In genomic region chr19:45031780-45032179, GRCm38 (mm10) we compare ENCODE assay signal across 9 mouse cellular contexts. TPM values are rescaled to one million over a fixed set of nuclear protein-coding genes. Genes with fewer than 3 reads are reported as not detected.
A peak's percentile ranks its signal among the peaks of the same experiment; 100 is the strongest.
DNase-seq lines count a peak whose midpoint lies in the region; ATAC-seq lines count a peak whose summit lies in the region.
"Had no signal": no experiment of that assay in that cellular context is flagged by ENCODE, and none has a peak within 500 bp of the region (broad histone marks: within the 10 kb centered on the region; RNA-seq: fewer than 3 reads in every experiment).

No protein-coding gene starts in this region.

- no peak overlapping the region for H3K4me3 ChIP-seq in limb, embryonic 11.5 days (ENCODE audit: low read depth, low read length)
- no peak overlapping the region for H3K4me3 ChIP-seq in midbrain, embryonic 13.5 days (replicated peaks)
- no peak overlapping the region for H3K4me3 ChIP-seq in stomach, embryonic 15.5 days (replicated peaks)
- H3K4me3 ChIP-seq: embryonic facial prominence, embryonic 12.5 days had no signal

- WGBS in limb, embryonic 11.5 days = 20% methylated on average over 4 of the region's 4 CpGs
- 18% methylated on average over 4 of the region's 4 CpGs for WGBS in midbrain, embryonic 13.5 days
- WGBS in stomach, embryonic 15.5 days = 15% methylated on average over 4 of the region's 4 CpGs

- peak; percentile 84 for DNase-seq in urinary bladder, postnatal 14 days (ENCODE audit: low spot score)
- no peak for DNase-seq in urinary bladder, adult 2 months (ENCODE audit: low spot score)
- DNase-seq in cerebellum, postnatal 14 days = peak; percentile 90 to 92
- DNase-seq in frontal cortex, postnatal 25 days (ENCODE audit: low spot score in 2 of 2) = peak; percentile 63 to 64
- DNase-seq in induced T-regulatory cell, adult 2 months (ENCODE audit: low read depth) = peak; percentile 85
- peak; percentile 88 for DNase-seq in limb, embryonic 11.5 days (ENCODE audit: low spot score)

- no peaks in the 10 kb centered on the region for H3K27me3 ChIP-seq in limb, embryonic 11.5 days (ENCODE audit: control insufficient read depth, insufficient read depth, low read length)
- H3K27me3 ChIP-seq in midbrain, embryonic 13.5 days = no peaks in the 10 kb centered on the region
- H3K27me3 ChIP-seq in stomach, embryonic 15.5 days (replicated peaks) = no peaks in the 10 kb centered on the region

- H3K4me1 ChIP-seq in limb, embryonic 11.5 days (ENCODE audit: control insufficient read depth, insufficient read depth, low read length) = 0 out of 2 replicates have a peak, but pooled peaks cover 3% of the 10 kb centered on the region
- H3K4me1 ChIP-seq in midbrain, embryonic 13.5 days (replicated peaks) = peaks cover 18% of the 10 kb centered on the region; the same call in 1 of the 2 replicates
- peaks cover 32% of the 10 kb centered on the region for H3K4me1 ChIP-seq in stomach, embryonic 15.5 days

- no peak overlapping the region for H3K4me2 ChIP-seq in limb, embryonic 11.5 days (ENCODE audit: low read depth, severe bottlenecking)
- no peak overlapping the region for H3K4me2 ChIP-seq in midbrain, embryonic 13.5 days (replicated peaks)
- no peak overlapping the region for H3K4me2 ChIP-seq in stomach, embryonic 15.5 days
- H3K4me2 ChIP-seq: embryonic facial prominence, embryonic 12.5 days had no signal

- no peak overlapping the region for H3K9ac ChIP-seq in limb, embryonic 11.5 days (ENCODE audit: low read length)
- no peak overlapping the region for H3K9ac ChIP-seq in midbrain, embryonic 13.5 days (replicated peaks)
- H3K9ac ChIP-seq in stomach, embryonic 15.5 days = no peak overlapping the region
- H3K9ac ChIP-seq: embryonic facial prominence, embryonic 12.5 days had no signal

- no peaks in the 10 kb centered on the region for H3K9me3 ChIP-seq in limb, embryonic 11.5 days (ENCODE audit: control insufficient read depth, low read length)
- no peaks in the 10 kb centered on the region for H3K9me3 ChIP-seq in midbrain, embryonic 13.5 days
- H3K9me3 ChIP-seq in stomach, embryonic 15.5 days = no peaks in the 10 kb centered on the region
- H3K9me3 ChIP-seq: embryonic facial prominence, embryonic 12.5 days had no signal

- H3K36me3 ChIP-seq in limb, embryonic 11.5 days (ENCODE audit: control insufficient read depth, insufficient read depth, low read length) = no peaks in the 10 kb centered on the region
- peaks cover 22% of the 10 kb centered on the region for H3K36me3 ChIP-seq in midbrain, embryonic 13.5 days
- H3K36me3 ChIP-seq in stomach, embryonic 15.5 days = 0 out of 2 replicates have a peak, but pooled peaks cover 3% of the 10 kb centered on the region

- no peak overlapping the region for H3K27ac ChIP-seq in limb, embryonic 11.5 days (replicated peaks; ENCODE audit: low read depth, low read length)
- no peak overlapping the region for H3K27ac ChIP-seq in midbrain, embryonic 13.5 days
- H3K27ac ChIP-seq in stomach, embryonic 15.5 days = no peak overlapping the region
- H3K27ac ChIP-seq: embryonic facial prominence, embryonic 12.5 days had no signal

- no peak for ATAC-seq in limb, embryonic 11.5 days (ENCODE audit: insufficient number of reproducible peaks, low FRiP score, low TSS enrichment, low read depth)
- ATAC-seq in midbrain, embryonic 13.5 days = peak; percentile 22; the same call in 1 of the 2 replicates
- peak; percentile 76 for ATAC-seq in stomach, embryonic 15.5 days (ENCODE audit: insufficient read depth, low FRiP score, low read depth)

RNA-seq across cellular contexts. Expression of gene Pdzd7, which starts 13.7 kb away (rescaled TPM):
- polyA plus RNA-seq in urinary bladder, adult 2 months (2012; rRNA removed) = 0.99 and 1.1 TPM in 2 replicates
- polyA plus RNA-seq in limb, embryonic 11.5 days (2014; fragmentation: Nextera tagmentation; extraction: Ambion mirVana) = 0.14 and 0.21 TPM in 2 replicates
- 1.3 and 1.8 TPM in 2 replicates for polyA plus RNA-seq in midbrain, embryonic 13.5 days (2015; fragmentation: Nextera tagmentation; extraction: Ambion mirVana)
- polyA plus RNA-seq in stomach, embryonic 15.5 days (2015; fragmentation: Nextera tagmentation; extraction: Ambion mirVana) = 0.27 and 0.33 TPM in 2 replicates

RNA-seq across cellular contexts. Expression of gene Sfxn3, which starts 15.5 kb away (rescaled TPM):
- 46.3 and 51.2 TPM in 2 replicates for polyA plus RNA-seq in urinary bladder, adult 2 months (2012; rRNA removed)
- 11.9 and 12.4 TPM in 2 replicates for polyA plus RNA-seq in limb, embryonic 11.5 days (2014; fragmentation: Nextera tagmentation; extraction: Ambion mirVana)
- 58.1 and 61.2 TPM in 2 replicates for polyA plus RNA-seq in midbrain, embryonic 13.5 days (2015; fragmentation: Nextera tagmentation; extraction: Ambion mirVana)
- polyA plus RNA-seq in stomach, embryonic 15.5 days (2015; fragmentation: Nextera tagmentation; extraction: Ambion mirVana) = 24.3 and 24.5 TPM in 2 replicates

RNA-seq across cellular contexts. Expression of gene Lzts2, which starts 17.6 kb away (rescaled TPM):
- polyA plus RNA-seq in urinary bladder, adult 2 months (2012; rRNA removed) = 54.3 and 71.9 TPM in 2 replicates
- 64.4 and 71.7 TPM in 2 replicates for polyA plus RNA-seq in limb, embryonic 11.5 days (2014; fragmentation: Nextera tagmentation; extraction: Ambion mirVana)
- 24.6 and 30.9 TPM in 2 replicates for polyA plus RNA-seq in midbrain, embryonic 13.5 days (2015; fragmentation: Nextera tagmentation; extraction: Ambion mirVana)
- polyA plus RNA-seq in stomach, embryonic 15.5 days (2015; fragmentation: Nextera tagmentation; extraction: Ambion mirVana) = 65.5 and 69.9 TPM in 2 replicates

RNA-seq across cellular contexts. Expression of gene Mrpl43, which starts 25.5 kb away (rescaled TPM):
- polyA plus RNA-seq in urinary bladder, adult 2 months (2012; rRNA removed) = 54.6 and 64.0 TPM in 2 replicates
- polyA plus RNA-seq in limb, embryonic 11.5 days (2014; fragmentation: Nextera tagmentation; extraction: Ambion mirVana) = 69.3 and 73.6 TPM in 2 replicates
- polyA plus RNA-seq in midbrain, embryonic 13.5 days (2015; fragmentation: Nextera tagmentation; extraction: Ambion mirVana) = 91.3 and 91.5 TPM in 2 replicates
- 70.4 and 71.2 TPM in 2 replicates for polyA plus RNA-seq in stomach, embryonic 15.5 days (2015; fragmentation: Nextera tagmentation; extraction: Ambion mirVana)

RNA-seq across cellular contexts. Expression of gene Twnk, which starts 26.3 kb away (rescaled TPM):
- 11.1 and 13.9 TPM in 2 replicates for polyA plus RNA-seq in urinary bladder, adult 2 months (2012; rRNA removed)
- polyA plus RNA-seq in limb, embryonic 11.5 days (2014; fragmentation: Nextera tagmentation; extraction: Ambion mirVana) = 19.0 and 25.4 TPM in 2 replicates
- polyA plus RNA-seq in midbrain, embryonic 13.5 days (2015; fragmentation: Nextera tagmentation; extraction: Ambion mirVana) = 19.2 and 20.0 TPM in 2 replicates
- 18.3 and 19.8 TPM in 2 replicates for polyA plus RNA-seq in stomach, embryonic 15.5 days (2015; fragmentation: Nextera tagmentation; extraction: Ambion mirVana)
